ENCODE assay signal across 15 mouse cellular contexts in the genomic region with DNA sequence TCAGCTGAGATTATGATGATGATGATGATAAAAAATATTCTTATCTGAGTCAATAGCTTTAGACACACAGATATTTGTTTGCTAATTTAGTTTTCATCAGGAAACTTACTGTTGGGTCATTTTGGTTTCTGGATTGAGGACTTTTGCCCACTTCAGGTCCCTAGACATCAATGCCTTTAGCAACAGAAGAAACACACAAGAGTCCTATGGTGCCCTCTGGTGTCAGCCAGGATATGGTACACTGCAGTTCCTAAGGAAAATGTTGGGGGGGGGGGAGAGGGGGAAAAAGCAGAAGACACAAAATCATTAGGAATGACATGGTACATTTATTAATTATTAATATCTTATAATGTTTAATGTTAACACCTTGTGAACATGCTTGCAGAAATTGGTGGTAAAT. TPM values are rescaled to one million over a fixed set of nuclear protein-coding genes. Genes with fewer than 3 reads are reported as not detected.
DNase-seq lines count a peak whose midpoint lies in the region; ATAC-seq and TF ChIP-seq lines count a peak whose summit lies in the region.
"Had no signal": no experiment of that assay in that cellular context is flagged by ENCODE, and none has a peak within 500 bp of the region (broad histone marks: within the 10 kb centered on the region; RNA-seq: fewer than 3 reads in every experiment).

No protein-coding gene starts in this region.

- no peak overlapping the region for H3K4me2 ChIP-seq in hindbrain, embryonic 11.5 days (replicated peaks; ENCODE audit: low read depth, low read length)
- H3K4me2 ChIP-seq in hindbrain, embryonic 12.5 days (replicated peaks): no peak overlapping the region
- H3K4me2 ChIP-seq: limb, embryonic 15.5 days; neural tube, embryonic 13.5 days had no signal

- no peaks in the 10 kb centered on the region for H3K4me1 ChIP-seq in hindbrain, embryonic 11.5 days (replicated peaks; ENCODE audit: control insufficient read depth, insufficient read depth, low read length)
- no peaks in the 10 kb centered on the region for H3K4me1 ChIP-seq in hindbrain, embryonic 12.5 days
- no peaks in the 10 kb centered on the region for H3K4me1 ChIP-seq in liver, adult 2 months (ENCODE audit: control insufficient read depth, insufficient read depth, low read length)
- H3K4me1 ChIP-seq: forebrain, embryonic 10.5 days; limb, embryonic 15.5 days; neural tube, embryonic 13.5 days had no signal

- TF ChIP-seq CTCF in liver, adult 2 months (IDR thresholded peaks at IDR 0.05; ENCODE audit: low read depth, low read length): peak; percentile 13; the same call in 1 of the 2 replicates

- H3K27me3 ChIP-seq in hindbrain, embryonic 11.5 days (ENCODE audit: control insufficient read depth, insufficient read depth, low read length): no peaks in the 10 kb centered on the region
- H3K27me3 ChIP-seq in hindbrain, embryonic 12.5 days: no peaks in the 10 kb centered on the region
- H3K27me3 ChIP-seq in liver, adult 2 months (ENCODE audit: control insufficient read depth, insufficient read depth, low read length): no peaks in the 10 kb centered on the region
- H3K27me3 ChIP-seq: limb, embryonic 15.5 days; neural tube, embryonic 13.5 days had no signal

- no peak for ATAC-seq in hindbrain, embryonic 11.5 days (ENCODE audit: low FRiP score)
- ATAC-seq in hindbrain, embryonic 12.5 days (ENCODE audit: low FRiP score): no peak

- no peak overlapping the region for H3K27ac ChIP-seq in hindbrain, embryonic 11.5 days (ENCODE audit: low read depth, low read length)
- H3K27ac ChIP-seq in hindbrain, embryonic 12.5 days: no peak overlapping the region
- H3K27ac ChIP-seq in liver, adult 2 months (replicated peaks; ENCODE audit: insufficient read depth, low read depth, low read length): no peak overlapping the region
- H3K27ac ChIP-seq: forebrain, embryonic 10.5 days; limb, embryonic 15.5 days; neural tube, embryonic 13.5 days had no signal

- H3K9me3 ChIP-seq in hindbrain, embryonic 11.5 days (ENCODE audit: control insufficient read depth, low read length): no peaks in the 10 kb centered on the region
- H3K9me3 ChIP-seq in hindbrain, embryonic 12.5 days (replicated peaks): no peaks in the 10 kb centered on the region
- H3K9me3 ChIP-seq: forebrain, embryonic 10.5 days; limb, embryonic 15.5 days; neural tube, embryonic 13.5 days had no signal

- no peak overlapping the region for H3K9ac ChIP-seq in hindbrain, embryonic 11.5 days (ENCODE audit: low read depth, low read length)
- H3K9ac ChIP-seq in hindbrain, embryonic 12.5 days: no peak overlapping the region
- H3K9ac ChIP-seq in liver, adult 2 months (ENCODE audit: low read depth, low read length): no peak overlapping the region
- H3K9ac ChIP-seq: limb, embryonic 15.5 days; neural tube, embryonic 13.5 days had no signal

- no peak for TF ChIP-seq POLR2A in liver, adult 2 months (IDR thresholded peaks at IDR 0.05; ENCODE audit: extremely low read depth, insufficient read depth, low read length)

- peak; percentile 23 for DNase-seq in adrenal gland, postnatal 10 days
- no peak for DNase-seq in adrenal gland, adult 2 months
- peak; percentile 35 for DNase-seq in hindbrain, embryonic 11.5 days (ENCODE audit: low spot score)
- DNase-seq in liver, adult 2 months (ENCODE audit: extremely low read depth, low read depth, low spot score): no peak
- DNase-seq in liver (no peak), ZHBTc4 (ENCODE audit: low read depth, low spot score) (peak; percentile 10)
- no peak for DNase-seq in urinary bladder, postnatal 36 days (ENCODE audit: low spot score in 2 of 2)
- DNase-seq: gastrocnemius, postnatal 36 days; thymus, adult 2 months had no signal

- no peak overlapping the region for H3K4me3 ChIP-seq in hindbrain, embryonic 11.5 days (ENCODE audit: low read depth, low read length)
- H3K4me3 ChIP-seq in hindbrain, embryonic 12.5 days: no peak overlapping the region
- H3K4me3 ChIP-seq in liver, adult 2 months (ENCODE audit: insufficient read depth, low read depth, low read length): no peak overlapping the region
- H3K4me3 ChIP-seq: forebrain, embryonic 10.5 days; limb, embryonic 15.5 days; neural tube, embryonic 13.5 days had no signal

- H3K79me2 ChIP-seq in liver, adult 2 months (ENCODE audit: control insufficient read depth, insufficient read depth, low read length): no peaks in the 10 kb centered on the region

- H3K36me3 ChIP-seq in hindbrain, embryonic 11.5 days (ENCODE audit: control insufficient read depth, insufficient read depth, low read length): no peaks in the 10 kb centered on the region
- no peaks in the 10 kb centered on the region for H3K36me3 ChIP-seq in hindbrain, embryonic 12.5 days
- H3K36me3 ChIP-seq in liver, adult 2 months (ENCODE audit: control insufficient read depth, insufficient read depth, low read length): no peaks in the 10 kb centered on the region
- H3K36me3 ChIP-seq: forebrain, embryonic 10.5 days; limb, embryonic 15.5 days; neural tube, embryonic 13.5 days had no signal

RNA-seq across cellular contexts. Expression of a gene that starts 42.0 kb away (rescaled TPM):
- total RNA-seq in adrenal gland, postnatal 10 days (2021): under 1 TPM; 0.78 to 0.94 TPM
- total RNA-seq in adrenal gland, adult 2 months (2021): 1 to 10 TPM in 1 of 2 experiments, under 1 TPM in 1; 0.32 to 1.9 TPM
- 0.49 and 1.1 TPM in 2 replicates for polyA plus RNA-seq in adrenal gland, adult 2 months (2012; rRNA removed)
- 2.0 and 2.2 TPM in 2 replicates for polyA plus RNA-seq in hindbrain, embryonic 11.5 days (2014; fragmentation: Nextera tagmentation; extraction: Ambion mirVana)
- 3.5 TPM in 2 replicates for polyA plus RNA-seq in hindbrain, embryonic 12.5 days (2016; fragmentation: Nextera tagmentation; extraction: Ambion mirVana)
- not detected in 2 replicates for total RNA-seq in liver, adult 2 months (2014; rRNA removed)
- polyA plus RNA-seq in liver, adult 2 months (2012; rRNA removed): not detected in 2 replicates
- total RNA-seq: heart, postnatal 25 days; megakaryocyte-erythroid progenitor cell, adult 5-6 weeks had no signal

Comparison
In these comparisons a context has a peak if more than half of its experiments do, and no peak if none do; other contexts are left out.
1. DNase-seq: peak in adrenal gland, postnatal 10 days (single experiment), hindbrain, embryonic 11.5 days (single experiment) and ZHBTc4 (single experiment); none in adrenal gland, adult 2 months (single experiment), liver, adult 2 months (single experiment), liver (single experiment) and urinary bladder, postnatal 36 days (0 of 2).